Mouse (Mus musculus): ENCODE data around the gene Gm6020.
"Not testable (repeated sequence)": the region's sequence is repeated elsewhere in the genome, so short reads cannot be mapped to it uniquely, and the experiment has no call there.

Gm6020 gene

GRCm38 (mm10) chr19:61183590-61183989 is at the start of gene Gm6020:
Gene Gm6020, plus strand, starts transcription at chr19:61183890.
- DNase-seq (ENCODE audit: extremely low spot score, low spot score) = not testable (repeated sequence)

GRCm38 (mm10) chr19:61138655-61139054 is 45.0 kb upstream of the Gm6020 start:
- DNase-seq (ENCODE audit: extremely low spot score, low spot score) = no peak

GRCm38 (mm10) chr19:61140342-61141206 is 43.1 kb upstream of the Gm6020 start, which contains the start of gene Zfp950:
Gene Zfp950, minus strand, starts transcription at chr19:61140840.
- DNase-seq (ENCODE audit: extremely low spot score, low spot score) = peak; percentile 72

- no peak for DNase-seq (ENCODE audit: extremely low spot score, low spot score)
Measured at GRCm38 (mm10) chr19:61141299-61141698, 42.4 kb upstream of the Gm6020 start.

DNA sequence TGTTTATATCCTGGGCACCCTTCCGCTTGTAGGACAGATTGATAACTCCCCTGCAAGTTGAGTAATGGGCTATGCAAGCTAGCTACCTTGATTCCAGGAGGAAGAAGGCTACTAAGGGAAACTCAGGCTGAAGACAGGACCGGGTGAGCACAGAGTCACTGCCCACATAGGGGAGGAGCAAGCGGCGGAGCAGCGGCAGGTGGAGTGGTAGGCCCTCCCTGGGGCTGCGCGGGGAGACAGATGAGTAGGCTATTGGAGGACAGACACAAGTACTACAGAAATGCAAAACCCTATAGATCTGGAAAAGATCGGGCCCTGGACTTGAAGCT is 32.4 kb upstream of the Gm6020 start:
- DNase-seq (ENCODE audit: extremely low spot score, low spot score) = peak; percentile 37

- DNase-seq (ENCODE audit: extremely low spot score, low spot score) = peak; percentile 46
Measured at GRCm38 (mm10) chr19:61151701-61152420, 31.8 kb upstream of the Gm6020 start.

GRCm38 (mm10) chr19:61175756-61176324 is 7.8 kb upstream of the Gm6020 start, which contains the start of gene Gm7102:
Gene Gm7102, minus strand, starts transcription at chr19:61176309.
- peak; percentile 29 for DNase-seq (ENCODE audit: extremely low spot score, low spot score)

GRCm38 (mm10) chr19:61199316-61199715 is 15.6 kb downstream of the Gm6020 start:
- DNase-seq (ENCODE audit: extremely low spot score, low spot score) = peak; percentile 96

GRCm38 (mm10) chr19:61199836-61200235 is 16.1 kb downstream of the Gm6020 start:
- peak; percentile 33 for DNase-seq (ENCODE audit: extremely low spot score, low spot score)

- DNase-seq (ENCODE audit: extremely low spot score, low spot score) = not testable (repeated sequence)
Measured at GRCm38 (mm10) chr19:61207506-61207905, 23.8 kb downstream of the Gm6020 start.

GRCm38 (mm10) chr19:61223706-61224328 is 40.1 kb downstream of the Gm6020 start:
- DNase-seq (ENCODE audit: extremely low spot score, low spot score) = no peak

DNA sequence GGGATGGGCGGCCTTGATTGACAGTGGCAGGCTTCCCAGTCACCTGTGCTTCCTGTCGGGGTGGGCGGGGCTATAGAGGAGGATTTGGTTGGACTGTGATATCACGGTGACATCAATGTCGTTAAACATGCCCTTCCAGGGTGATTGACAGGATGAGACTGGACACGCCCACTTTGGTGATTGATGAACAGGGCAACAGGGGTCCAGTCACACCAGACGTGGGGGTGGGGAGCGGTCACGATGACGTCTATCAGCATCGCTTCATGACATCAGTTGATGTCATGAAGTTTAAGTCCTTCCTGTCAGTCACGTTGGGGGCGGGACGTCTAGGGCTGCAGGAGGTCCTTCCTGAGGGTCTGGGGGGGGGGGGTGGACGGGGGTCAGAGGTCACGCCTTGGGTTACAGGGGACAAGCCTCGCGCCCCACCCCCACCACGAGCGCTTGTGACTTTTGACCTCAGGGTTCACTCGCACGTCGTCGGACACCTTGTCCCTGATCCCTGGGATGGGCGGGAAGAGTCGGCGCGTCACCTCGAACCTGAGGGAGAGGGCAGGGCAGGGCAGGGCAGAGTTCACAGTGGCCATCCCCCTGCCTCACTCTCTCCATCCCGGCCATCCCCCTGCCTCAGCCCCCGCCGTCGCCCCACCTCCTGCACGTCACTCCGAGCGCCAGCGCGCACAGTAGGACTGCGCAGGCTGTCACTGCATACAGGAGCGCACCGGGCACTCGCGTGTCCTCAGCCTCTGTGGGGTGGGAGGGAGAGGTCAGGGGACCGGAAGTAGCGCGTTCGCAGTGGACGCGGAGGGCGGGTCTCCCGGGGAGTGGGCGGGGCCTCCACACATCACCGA is 41.2 kb downstream of the Gm6020 start:
- DNase-seq (ENCODE audit: extremely low spot score, low spot score) = no peak

DNA sequence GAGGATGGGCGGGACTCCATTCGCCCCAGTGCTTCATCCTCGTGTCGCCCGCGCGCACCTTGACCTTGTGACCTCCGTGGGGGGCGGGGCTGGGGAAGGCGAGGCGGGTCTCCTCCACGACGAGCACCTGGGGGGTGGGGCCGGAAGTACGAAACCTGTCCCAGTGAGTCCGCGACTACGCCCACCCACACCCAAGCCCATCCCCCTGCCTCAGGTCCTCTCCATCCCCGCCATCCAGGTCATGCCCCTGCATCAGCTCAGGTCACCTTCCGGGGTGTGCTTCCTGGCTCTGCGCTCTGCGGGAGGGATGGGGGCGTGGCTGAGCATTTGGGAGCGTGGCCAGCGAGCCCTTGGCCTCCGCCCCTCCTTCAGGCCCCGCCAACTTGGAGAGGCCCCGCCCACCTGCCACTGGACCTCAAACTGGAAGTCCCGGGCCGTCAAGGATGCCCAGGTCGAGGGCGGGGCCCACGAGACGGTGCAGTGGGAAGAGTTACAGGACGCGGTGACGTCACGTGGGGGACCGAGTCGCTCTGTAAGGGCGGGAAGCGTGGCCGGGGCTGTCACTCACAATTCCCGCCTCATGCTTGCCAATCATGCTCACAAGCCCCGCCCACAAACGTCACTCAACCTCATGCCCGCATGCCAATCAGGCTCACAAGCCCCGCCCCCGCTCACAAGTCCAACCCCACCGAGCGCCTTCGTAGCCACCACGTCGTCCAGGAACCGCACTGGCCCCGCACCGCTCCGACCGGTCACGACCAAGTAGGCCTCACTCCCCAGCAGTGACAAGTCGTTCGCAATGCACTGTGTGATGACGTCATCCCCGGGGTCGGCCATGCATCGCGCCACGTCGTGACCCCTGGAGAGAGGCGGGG is 42.1 kb downstream of the Gm6020 start:
- peak; percentile 88 for DNase-seq (ENCODE audit: extremely low spot score, low spot score)

- no peak for DNase-seq (ENCODE audit: extremely low spot score, low spot score)
Measured at GRCm38 (mm10) chr19:61226401-61226927, 42.8 kb downstream of the Gm6020 start.

DNA sequence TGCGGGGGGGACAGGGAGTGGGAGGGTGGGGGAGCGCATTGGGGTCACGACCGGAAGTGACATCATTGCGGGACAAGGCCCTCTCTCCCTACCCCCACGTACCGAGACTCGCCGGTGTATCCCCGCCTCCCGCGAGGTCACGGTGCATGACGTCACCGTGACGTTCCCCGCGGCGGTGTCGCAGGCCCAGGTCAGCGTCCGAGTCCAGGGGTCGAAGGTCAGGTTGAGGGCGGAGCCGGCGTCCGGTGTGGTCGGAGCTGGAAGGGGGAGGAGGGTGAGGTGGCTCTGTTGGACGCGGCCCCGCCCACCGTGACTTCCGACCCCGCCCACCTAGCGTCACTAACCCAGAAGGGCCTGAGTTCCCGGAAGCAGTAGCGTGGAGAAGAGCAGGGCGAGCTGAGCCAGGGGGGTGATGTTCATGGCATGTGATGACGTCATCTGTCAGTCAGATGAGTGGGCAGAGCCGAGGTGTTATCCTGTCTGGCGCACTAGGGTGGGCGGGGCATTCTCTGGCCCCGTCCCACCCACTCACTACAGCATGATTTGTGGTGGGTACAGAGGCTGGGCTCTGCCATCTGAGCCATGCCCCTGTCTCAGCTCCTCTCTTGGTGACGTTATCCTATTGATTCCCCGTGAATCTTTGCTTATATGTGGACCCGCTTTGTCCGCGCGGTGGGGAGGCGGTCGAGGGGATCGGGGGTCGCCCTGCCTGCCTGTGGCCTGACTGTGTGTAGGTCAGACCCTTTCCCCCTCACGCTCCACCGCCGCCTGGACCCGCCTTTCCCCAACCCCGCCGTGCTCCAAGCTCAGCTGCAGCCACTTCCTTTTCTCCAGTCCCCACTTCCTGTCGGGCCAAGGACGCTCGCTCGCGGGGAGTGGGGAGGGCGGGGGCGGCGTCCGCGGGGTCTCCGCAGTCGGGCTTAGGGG is 43.5 kb downstream of the Gm6020 start:
- peak; percentile 94 for DNase-seq (ENCODE audit: extremely low spot score, low spot score)

DNA sequence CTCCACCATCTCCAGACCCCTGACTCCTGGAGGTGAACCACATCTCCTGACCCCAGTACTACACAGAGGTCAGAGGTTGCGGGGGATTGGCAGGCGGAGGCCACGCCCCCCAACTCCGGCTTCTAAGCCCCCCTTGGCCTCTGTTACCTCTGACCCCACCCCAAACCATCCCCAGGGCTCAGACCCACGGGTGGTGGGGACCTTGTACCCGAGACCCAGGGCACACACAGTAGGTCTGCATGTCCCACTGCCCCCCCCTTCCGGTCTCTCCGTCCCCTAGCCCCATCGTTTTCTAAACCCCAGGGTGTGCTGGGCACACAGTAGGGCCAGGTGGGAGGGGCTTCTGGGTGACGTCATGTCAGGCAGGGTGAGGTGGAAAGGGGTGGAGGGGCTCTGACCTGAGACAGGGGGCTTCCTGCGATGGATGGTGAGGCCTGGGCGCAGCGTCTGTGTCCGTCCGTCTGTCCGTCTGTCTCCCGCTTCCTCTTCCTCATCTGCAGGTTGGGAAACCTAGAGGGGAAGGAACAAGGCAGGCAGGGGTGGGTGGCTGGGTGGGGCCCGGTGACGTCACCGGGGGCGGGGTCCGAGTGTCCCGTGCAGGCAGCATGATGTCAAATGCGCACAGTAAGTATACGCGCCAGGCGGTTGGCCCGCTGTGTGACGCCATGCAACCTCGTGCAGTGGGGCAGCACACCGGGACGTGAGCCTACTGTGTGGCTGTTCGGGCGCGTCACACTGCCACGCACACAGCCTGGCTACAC is 44.4 kb downstream of the Gm6020 start, which contains the start of gene Csf2ra:
TSS of gene Csf2ra (minus strand) at position 489 of the 761 bp plus-strand sequence.
- DNase-seq (ENCODE audit: extremely low spot score, low spot score) = peak; percentile 17

Data from neural tube, embryonic 10.5 days (tissue).